Mouse (Mus musculus): ENCODE results near the gene Zim1. TPM values are rescaled to one million over a fixed set of nuclear protein-coding genes. Genes with fewer than 3 reads are reported as not detected.

Gene Zim1
- total and polyA plus RNA-seq, 3 experiments, result 0.11 TPM; not detected in 2

DNA sequence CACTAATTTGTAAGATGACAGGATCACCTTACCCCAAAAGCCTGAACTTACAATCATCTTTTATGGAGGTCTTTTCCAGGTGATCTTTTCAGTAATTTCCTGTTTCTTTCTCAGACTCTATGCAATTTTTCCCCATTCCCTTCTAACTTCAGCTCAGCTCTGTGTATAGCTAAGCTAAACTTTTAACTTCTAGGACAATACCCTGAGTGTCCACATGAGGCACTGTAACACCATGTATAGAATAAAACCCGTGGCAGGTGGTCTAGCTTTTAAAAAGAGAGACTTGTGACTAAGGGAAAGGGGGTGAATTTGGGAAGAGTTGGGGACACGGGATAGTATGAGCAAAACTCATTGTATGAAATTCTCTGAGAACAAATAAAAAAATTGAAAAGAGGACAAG lies 36.6 kb downstream of the Zim1 start:
- Histone ChIP-seq H3K4me1 (ENCODE audit: insufficient read depth, low read depth, low read length) (no peaks in the 10 kb centered on the region), H3K27me3 (ENCODE audit: insufficient read depth, low read length) (no peaks in the 10 kb centered on the region), H3K9me3 (replicated peaks) (no peaks in the 10 kb centered on the region), H3K36me3 (replicated peaks) (no peaks in the 10 kb centered on the region), H3K4me3 (ENCODE audit: low read depth, low read length) (no peak overlapping the region)
- no peak for TF ChIP-seq GATA2 (IDR thresholded peaks at IDR 0.05; ENCODE audit: borderline replicate concordance, low read depth, low read length)
- no peak for TF ChIP-seq TAL1 (conservative IDR thresholded peaks at IDR 0.05; ENCODE audit: low read depth, low read length)
- no peak for TF ChIP-seq GATA1 (IDR thresholded peaks at IDR 0.05; ENCODE audit: borderline replicate concordance, low read length)
- TF ChIP-seq CTCF (IDR thresholded peaks at IDR 0.05; ENCODE audit: low read depth, low read length), result no peak
- TF ChIP-seq POLR2AphosphoS5 (IDR thresholded peaks at IDR 0.05; ENCODE audit: insufficient replicate concordance, low read depth, low read length), result no peak
- ATAC-seq (ENCODE audit: extremely low read depth, insufficient number of reproducible peaks, low FRiP score, poor library complexity, severe bottlenecking), result peak; percentile 22; the same call in 1 of the 2 replicates
- DNase-seq (ENCODE audit: low spot score), result no peak

DNA sequence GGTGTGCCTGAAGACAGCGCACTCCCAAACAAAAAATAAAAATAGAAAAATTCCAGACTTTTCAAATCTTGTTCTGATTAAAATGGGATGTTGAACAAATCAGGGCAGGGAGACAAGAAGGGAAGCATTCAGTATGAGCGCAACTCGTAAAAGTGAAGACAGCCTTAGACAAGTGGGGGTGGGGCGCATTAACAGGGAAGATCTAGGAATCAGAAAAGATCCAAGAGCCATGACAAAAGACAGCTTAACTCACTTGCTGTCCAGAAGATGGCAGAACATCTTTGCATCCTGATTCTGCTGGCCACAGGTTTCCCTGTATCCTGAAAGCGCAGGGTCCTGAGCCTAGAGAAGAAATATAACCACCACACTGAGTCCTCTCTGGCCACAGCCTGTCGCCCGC lies 37.6 kb downstream of the Zim1 start:
- DNase-seq (ENCODE audit: low spot score), result no peak
- Histone ChIP-seq H3K4me3 (ENCODE audit: low read depth, low read length) (no peak overlapping the region), H3K27me3 (ENCODE audit: insufficient read depth, low read length) (no peaks in the 10 kb centered on the region), H3K4me1 (ENCODE audit: insufficient read depth, low read depth, low read length) (no peaks in the 10 kb centered on the region), H3K9me3 (replicated peaks) (no peaks in the 10 kb centered on the region), H3K36me3 (replicated peaks) (no peaks in the 10 kb centered on the region)
- no peak for ATAC-seq (ENCODE audit: extremely low read depth, insufficient number of reproducible peaks, low FRiP score, poor library complexity, severe bottlenecking)
- TF ChIP-seq GATA1 (IDR thresholded peaks at IDR 0.05; ENCODE audit: borderline replicate concordance, low read length) (no peak), POLR2AphosphoS5 (IDR thresholded peaks at IDR 0.05; ENCODE audit: insufficient replicate concordance, low read depth, low read length) (no peak), CTCF (IDR thresholded peaks at IDR 0.05; ENCODE audit: low read depth, low read length) (no peak), GATA2 (IDR thresholded peaks at IDR 0.05; ENCODE audit: borderline replicate concordance, low read depth, low read length) (no peak), TAL1 (conservative IDR thresholded peaks at IDR 0.05; ENCODE audit: low read depth, low read length) (no peak)

DNA sequence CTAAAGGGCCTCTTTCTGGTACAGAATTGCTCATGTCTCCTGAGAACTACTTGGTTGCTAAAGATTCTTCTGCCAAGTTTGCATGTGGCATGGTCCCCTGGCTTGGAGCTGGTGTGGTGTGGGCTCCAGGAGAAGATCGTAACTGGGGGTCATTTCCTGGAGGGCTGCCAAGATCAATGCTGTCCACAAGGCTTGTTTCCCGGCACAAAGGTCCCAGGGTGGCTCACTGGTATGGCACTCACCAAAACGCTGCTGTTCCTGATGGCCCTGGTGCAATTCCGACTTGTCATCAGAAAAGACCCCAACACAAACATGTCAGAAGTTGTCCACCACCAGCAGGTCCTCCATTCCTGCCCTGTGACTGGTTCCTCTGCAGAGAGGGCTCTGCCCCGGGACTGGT lies 44.1 kb downstream of the Zim1 start:
- DNase-seq (ENCODE audit: low spot score), result no peak
- Histone ChIP-seq H3K36me3 (replicated peaks) (no peaks in the 10 kb centered on the region), H3K4me1 (ENCODE audit: insufficient read depth, low read depth, low read length) (no peaks in the 10 kb centered on the region), H3K4me3 (ENCODE audit: low read depth, low read length) (no peak overlapping the region), H3K27me3 (ENCODE audit: insufficient read depth, low read length) (no peaks in the 10 kb centered on the region), H3K9me3 (replicated peaks) (no peaks in the 10 kb centered on the region)
- no peak for ATAC-seq (ENCODE audit: extremely low read depth, insufficient number of reproducible peaks, low FRiP score, poor library complexity, severe bottlenecking)
- no peak for TF ChIP-seq GATA1 (IDR thresholded peaks at IDR 0.05; ENCODE audit: borderline replicate concordance, low read length)
- TF ChIP-seq CTCF (IDR thresholded peaks at IDR 0.05; ENCODE audit: low read depth, low read length), result no peak
- TF ChIP-seq TAL1 (conservative IDR thresholded peaks at IDR 0.05; ENCODE audit: low read depth, low read length), result no peak
- no peak for TF ChIP-seq POLR2AphosphoS5 (IDR thresholded peaks at IDR 0.05; ENCODE audit: insufficient replicate concordance, low read depth, low read length)

DNA sequence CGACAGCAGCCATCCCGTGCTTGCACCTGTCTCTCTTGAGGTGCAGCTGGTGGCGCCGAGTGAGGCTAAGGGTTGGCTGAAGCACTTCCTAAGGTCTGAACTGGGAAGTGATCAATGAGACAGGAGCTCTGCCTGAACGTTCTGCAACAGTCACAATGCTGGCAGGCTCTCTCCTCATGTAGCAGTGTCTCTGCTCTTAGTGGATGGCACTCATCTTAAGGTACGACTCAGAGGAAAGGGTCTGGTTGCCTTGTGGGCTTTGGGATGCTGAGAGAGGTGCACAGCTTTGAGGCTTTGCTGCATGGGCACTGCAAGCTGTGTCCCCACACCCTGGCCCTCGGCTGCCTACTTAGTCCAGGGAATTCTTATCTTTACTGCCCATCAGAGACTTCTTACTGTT lies 45.0 kb downstream of the Zim1 start:
- DNase-seq (ENCODE audit: low spot score), result no peak
- H3K4me3 ChIP-seq (ENCODE audit: low read depth, low read length), result no peak overlapping the region
- H3K4me1 ChIP-seq (ENCODE audit: insufficient read depth, low read depth, low read length), result no peaks in the 10 kb centered on the region
- no peaks in the 10 kb centered on the region for H3K27me3 ChIP-seq (ENCODE audit: insufficient read depth, low read length)
- TF ChIP-seq CTCF (IDR thresholded peaks at IDR 0.05; ENCODE audit: low read depth, low read length), result no peak
- no peak for TF ChIP-seq TAL1 (conservative IDR thresholded peaks at IDR 0.05; ENCODE audit: low read depth, low read length)
- TF ChIP-seq POLR2AphosphoS5 (IDR thresholded peaks at IDR 0.05; ENCODE audit: insufficient replicate concordance, low read depth, low read length), result no peak
- no peak for TF ChIP-seq GATA1 (IDR thresholded peaks at IDR 0.05; ENCODE audit: borderline replicate concordance, low read length)
- TF ChIP-seq GATA2 (IDR thresholded peaks at IDR 0.05; ENCODE audit: borderline replicate concordance, low read depth, low read length), result no peak
- H3K9me3 ChIP-seq (replicated peaks), result no peaks in the 10 kb centered on the region
- no peak for ATAC-seq (ENCODE audit: extremely low read depth, insufficient number of reproducible peaks, low FRiP score, poor library complexity, severe bottlenecking)
- no peaks in the 10 kb centered on the region for H3K36me3 ChIP-seq (replicated peaks)

DNA sequence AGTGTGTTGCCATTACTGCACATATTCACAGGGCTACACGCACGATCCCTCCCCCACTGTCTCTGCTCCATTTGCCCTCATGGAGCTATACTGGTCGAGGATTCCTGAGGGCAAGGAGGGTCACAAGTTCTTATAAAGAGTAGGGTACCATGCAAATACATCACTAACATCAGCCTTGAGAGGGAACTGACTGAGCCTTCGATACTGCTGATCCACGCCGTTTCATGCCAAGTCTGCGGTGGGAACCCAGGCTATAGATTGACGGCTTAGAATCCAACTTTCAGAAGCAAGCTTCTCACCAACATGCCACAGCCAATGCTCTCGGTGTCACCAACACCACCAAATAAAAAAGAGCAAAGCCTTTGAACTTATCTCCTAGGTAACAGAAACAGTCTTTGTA lies 45.7 kb downstream of the Zim1 start:
- no peaks in the 10 kb centered on the region for H3K27me3 ChIP-seq (ENCODE audit: insufficient read depth, low read length)
- H3K4me1 ChIP-seq (ENCODE audit: insufficient read depth, low read depth, low read length), result no peaks in the 10 kb centered on the region
- H3K4me3 ChIP-seq (ENCODE audit: low read depth, low read length), result no peak overlapping the region
- DNase-seq (ENCODE audit: low spot score) (no peak), ATAC-seq (ENCODE audit: extremely low read depth, insufficient number of reproducible peaks, low FRiP score, poor library complexity, severe bottlenecking) (no peak)
- H3K9me3 ChIP-seq (replicated peaks), result no peaks in the 10 kb centered on the region
- TF ChIP-seq CTCF (IDR thresholded peaks at IDR 0.05; ENCODE audit: low read depth, low read length) (no peak), GATA2 (IDR thresholded peaks at IDR 0.05; ENCODE audit: borderline replicate concordance, low read depth, low read length) (no peak), GATA1 (IDR thresholded peaks at IDR 0.05; ENCODE audit: borderline replicate concordance, low read length) (no peak), TAL1 (conservative IDR thresholded peaks at IDR 0.05; ENCODE audit: low read depth, low read length) (no peak), POLR2AphosphoS5 (IDR thresholded peaks at IDR 0.05; ENCODE audit: insufficient replicate concordance, low read depth, low read length) (no peak)
- no peaks in the 10 kb centered on the region for H3K36me3 ChIP-seq (replicated peaks)

DNA sequence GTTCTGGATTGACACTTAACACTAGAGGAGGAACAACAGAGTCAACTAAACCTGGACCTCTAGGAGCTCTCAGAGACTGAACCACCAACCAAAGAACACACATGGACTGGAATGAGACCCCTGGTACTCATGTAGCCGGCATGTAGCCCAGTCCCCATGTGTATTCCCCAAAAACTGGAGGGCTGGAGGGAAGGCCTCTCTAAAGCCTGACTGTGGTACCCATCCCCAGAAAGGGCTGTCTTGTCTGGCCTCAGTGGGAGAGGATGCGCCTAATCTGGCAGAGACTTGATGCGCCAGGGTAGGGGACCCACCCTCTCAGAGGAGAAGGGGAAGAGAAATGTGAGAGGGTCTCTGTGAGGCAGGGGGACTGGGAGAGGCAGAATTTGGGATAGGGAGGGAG lies 50.4 kb downstream of the Zim1 start:
- H3K9me3 ChIP-seq (replicated peaks), result no peaks in the 10 kb centered on the region
- no peaks in the 10 kb centered on the region for H3K4me1 ChIP-seq (ENCODE audit: insufficient read depth, low read depth, low read length)

More for the DNA sequence above, 50.4 kb downstream of the Zim1 start:
- no peaks in the 10 kb centered on the region for H3K36me3 ChIP-seq (replicated peaks)
- no peak overlapping the region for H3K4me3 ChIP-seq (ENCODE audit: low read depth, low read length)
- ATAC-seq (ENCODE audit: extremely low read depth, insufficient number of reproducible peaks, low FRiP score, poor library complexity, severe bottlenecking) (no peak), DNase-seq (ENCODE audit: low spot score) (no peak)
- no peaks in the 10 kb centered on the region for H3K27me3 ChIP-seq (ENCODE audit: insufficient read depth, low read length)
- TF ChIP-seq GATA2 (IDR thresholded peaks at IDR 0.05; ENCODE audit: borderline replicate concordance, low read depth, low read length), result no peak
- no peak for TF ChIP-seq CTCF (IDR thresholded peaks at IDR 0.05; ENCODE audit: low read depth, low read length)
- TF ChIP-seq GATA1 (IDR thresholded peaks at IDR 0.05; ENCODE audit: borderline replicate concordance, low read length), result no peak
- no peak for TF ChIP-seq POLR2AphosphoS5 (IDR thresholded peaks at IDR 0.05; ENCODE audit: insufficient replicate concordance, low read depth, low read length)
- no peak for TF ChIP-seq TAL1 (conservative IDR thresholded peaks at IDR 0.05; ENCODE audit: low read depth, low read length)
